Mouse (Mus musculus) testis, adult 2 months (tissue): Measurements from ENCODE around the gene Defb25. TPM values are rescaled to one million over a fixed set of nuclear protein-coding genes. Genes with fewer than 3 reads are reported as not detected.

ENCODE experiments used
- H3K27ac ChIP-seq: fragments of 200-500 bp; 2 replicates; pipeline ENCODE4 v1.5.1; 2012; ENCODE audit warnings: low read depth, low read length; ENCODE audit not compliant: control insufficient read depth, insufficient read depth
- H3K27me3 ChIP-seq: fragments of 200-500 bp; 2 replicates; pipeline ENCODE4 v1.6.1; 2012; ENCODE audit warnings: mild to moderate bottlenecking, low read length, moderate library complexity; ENCODE audit not compliant: control insufficient read depth, insufficient read depth
- H3K36me3 ChIP-seq: fragments of 200-500 bp; 2 replicates; pipeline ENCODE4 v1.6.1; 2012; ENCODE audit warnings: mild to moderate bottlenecking, low read length; ENCODE audit not compliant: control insufficient read depth, insufficient read depth
- H3K4me1 ChIP-seq: fragments of 200-500 bp; 2 replicates; pipeline ENCODE4 v1.6.1; 2012; ENCODE audit warnings: low read length; ENCODE audit not compliant: control insufficient read depth, insufficient read depth
- H3K4me3 ChIP-seq: fragments of 200-500 bp; 2 replicates; pipeline ENCODE4 v1.5.1; 2012; ENCODE audit warnings: low read depth, mild to moderate bottlenecking, low read length, moderate library complexity, mixed read lengths; ENCODE audit not compliant: control insufficient read depth
- CTCF ChIP-seq: fragments of 200-500 bp; IDR thresholded peaks from 2 replicates; pipeline ENCODE4 v1.5.1; 2012; ENCODE audit warnings: low read depth, mild to moderate bottlenecking, inconsistent platforms, low read length, moderate library complexity; ENCODE audit not compliant: control insufficient read depth, insufficient read depth, insufficient replicate concordance
- POLR2A ChIP-seq: fragments of 200-500 bp; IDR thresholded peaks from 2 replicates; pipeline ENCODE4 v1.6.1; 2012; ENCODE audit warnings: low read depth, mild to moderate bottlenecking, inconsistent platforms, low read length, moderate library complexity; ENCODE audit not compliant: control insufficient read depth
- polyA plus RNA-seq: library from polyadenylated mRNA; depleted of rRNA; stranded (reverse); fragments of >200 nt; gene quantifications from 2 replicates; pipeline ENCODE4 v1.2.3, GENCODE M21; 2012

Defb25 gene
- polyA plus RNA-seq, 1 experiment = not detected

DNA sequence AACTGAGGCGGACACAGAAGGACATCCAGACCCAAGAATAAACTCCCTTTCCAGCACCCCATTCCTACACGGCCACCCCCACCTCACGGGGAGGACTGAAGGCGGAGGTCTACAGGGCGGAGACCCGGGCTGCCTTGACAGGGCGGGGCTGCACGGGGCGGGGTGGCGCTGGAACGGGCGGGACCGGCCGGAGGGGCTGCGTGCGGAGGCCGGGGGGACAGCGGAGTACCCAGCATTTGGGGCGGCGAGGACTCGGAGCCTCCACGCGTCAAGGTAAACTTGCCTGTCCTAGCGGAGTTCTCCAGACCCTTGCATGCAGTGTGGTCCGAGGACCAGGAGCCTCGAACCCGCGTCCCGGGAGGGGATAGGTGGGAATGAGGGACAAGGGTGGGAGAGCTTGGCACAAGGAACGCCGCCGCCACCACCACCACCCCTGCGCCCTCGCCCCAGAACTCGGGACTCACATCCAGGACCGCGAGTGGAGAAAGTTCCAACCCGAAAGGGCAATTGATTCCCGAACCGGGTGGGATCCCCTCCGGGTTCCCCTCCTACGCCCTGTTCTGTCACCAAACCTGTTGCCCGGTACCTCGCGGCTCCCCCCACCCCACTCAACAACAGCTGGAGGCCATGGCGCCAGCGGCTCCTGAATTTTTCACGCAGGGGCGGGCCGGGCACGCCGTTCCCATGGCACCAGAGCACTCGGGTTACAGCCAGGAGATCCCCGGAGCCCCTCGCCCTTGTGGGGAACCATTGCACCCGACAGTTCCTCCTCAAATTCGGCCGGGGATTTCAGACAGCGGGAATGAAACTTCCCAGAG lies 4.1 kb upstream of the Defb25 start, which contains the start of gene Rem1:
TSS of gene Rem1 (plus strand) at position 178 of the 818 bp plus-strand sequence.
- peaks cover 11% of the 10 kb centered on the region for H3K4me1 ChIP-seq
- TF ChIP-seq POLR2A (no peak), CTCF (no peak)
- H3K4me3 ChIP-seq = peak within 1 kb of the TSS; percentile 73
- peak within 1 kb of the TSS; percentile 64 for H3K27ac ChIP-seq
- no peaks in the 10 kb centered on the region for H3K36me3 ChIP-seq
- peaks cover 4% of the 10 kb centered on the region for H3K27me3 ChIP-seq

DNA sequence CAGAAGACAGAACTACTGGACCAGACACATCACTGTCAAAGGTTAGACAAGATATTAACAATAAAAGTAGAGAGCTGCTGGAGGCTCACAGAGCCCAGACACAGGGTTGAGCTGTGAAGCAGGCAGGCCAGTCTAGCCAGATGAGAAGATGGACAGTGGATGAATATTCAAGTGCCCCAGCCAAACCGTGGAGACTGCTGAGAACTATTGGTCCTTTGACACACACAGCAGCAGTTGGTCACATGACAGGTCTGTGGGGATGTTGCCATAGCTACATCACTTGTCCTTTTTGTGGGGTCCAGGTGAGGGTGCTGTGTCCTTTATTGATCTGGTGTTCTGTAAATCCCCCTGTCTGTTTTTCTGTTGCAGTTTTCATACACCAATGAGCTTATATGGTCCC lies 2.4 kb upstream of the Defb25 start:
- no peak overlapping the region for H3K4me3 ChIP-seq
- H3K27ac ChIP-seq = no peak overlapping the region
- H3K27me3 ChIP-seq = peaks cover 4% of the 10 kb centered on the region
- H3K4me1 ChIP-seq = peaks cover 11% of the 10 kb centered on the region
- no peaks in the 10 kb centered on the region for H3K36me3 ChIP-seq
- TF ChIP-seq CTCF (no peak), POLR2A (no peak)

DNA sequence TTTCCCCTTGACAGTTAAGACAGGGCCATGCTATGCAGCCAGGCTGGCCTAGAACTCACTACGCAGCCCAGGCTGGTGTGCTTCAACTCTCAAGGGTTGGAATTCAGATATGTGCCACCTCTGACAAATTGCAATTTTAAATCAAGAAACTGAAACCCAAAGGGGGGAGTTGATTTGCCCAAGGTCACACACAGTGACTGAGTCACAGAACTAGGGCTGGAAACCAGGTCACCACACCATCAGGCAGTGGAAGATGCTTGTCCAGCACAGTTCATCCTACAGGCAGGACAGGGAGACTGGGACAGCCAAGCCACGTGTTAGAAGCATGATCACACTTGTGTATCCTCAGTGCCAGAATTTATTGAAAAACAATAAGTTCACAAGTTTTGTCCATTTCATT lies 1.7 kb upstream of the Defb25 start:
- peaks cover 4% of the 10 kb centered on the region for H3K27me3 ChIP-seq
- TF ChIP-seq POLR2A = no peak
- no peak for TF ChIP-seq CTCF

GRCm38 (mm10) chr2:152622151-152622550 lies 702 bp downstream of the Defb25 start:
- TF ChIP-seq POLR2A (no peak), CTCF (no peak)
- Histone ChIP-seq H3K27ac (no peak overlapping the region), H3K4me3 (no peak overlapping the region), H3K27me3 (peaks cover 4% of the 10 kb centered on the region), H3K4me1 (peaks cover 7% of the 10 kb centered on the region), H3K36me3 (no peaks in the 10 kb centered on the region)

More for the DNA sequence above, 1.7 kb upstream of the Defb25 start:
- H3K4me1 ChIP-seq = peaks cover 11% of the 10 kb centered on the region
- no peak overlapping the region for H3K27ac ChIP-seq
- no peak overlapping the region for H3K4me3 ChIP-seq
- H3K36me3 ChIP-seq = no peaks in the 10 kb centered on the region

DNA sequence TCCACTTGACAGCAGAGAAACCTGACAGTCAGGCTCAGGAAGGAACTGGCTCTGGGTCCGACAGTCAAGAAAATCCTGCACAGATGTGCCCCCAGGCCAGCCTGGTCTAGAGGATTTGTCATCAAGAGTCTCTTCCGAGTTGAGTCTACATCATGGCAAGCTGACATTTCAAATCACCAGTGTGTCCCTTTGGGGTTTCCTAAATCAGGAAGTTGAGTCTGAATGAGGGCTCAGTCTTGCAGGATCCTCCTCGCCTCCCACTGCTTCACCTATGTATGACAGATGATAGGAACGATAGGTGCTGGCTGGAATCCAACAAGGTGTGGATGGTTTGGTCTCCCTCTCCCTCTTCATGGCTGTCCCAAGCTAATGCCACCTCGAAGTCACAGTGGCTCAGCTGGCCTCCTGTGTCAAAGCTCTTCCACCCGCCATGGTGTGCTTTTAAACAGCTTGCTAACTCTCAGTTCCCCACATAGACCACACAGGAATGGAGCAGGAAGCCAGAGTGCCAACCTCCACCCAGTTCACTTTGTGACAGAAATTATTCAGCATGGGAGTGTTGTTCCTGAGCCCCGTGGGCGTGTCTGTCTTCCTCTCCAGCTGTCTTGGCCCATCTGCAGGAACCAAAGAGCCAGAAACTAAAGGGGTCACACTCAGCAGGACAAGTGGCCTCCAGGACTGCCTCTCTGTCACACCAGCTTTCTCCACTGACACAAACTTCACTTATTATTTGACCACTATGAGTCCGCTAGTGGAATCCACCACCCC lies 2.3 kb downstream of the Defb25 start:
- TF ChIP-seq POLR2A (no peak), CTCF (no peak)
- Histone ChIP-seq H3K4me3 (no peak overlapping the region), H3K36me3 (no peaks in the 10 kb centered on the region), H3K27ac (no peak overlapping the region; the same call in 1 of the 2 replicates), H3K27me3 (no peaks in the 10 kb centered on the region), H3K4me1 (no peaks in the 10 kb centered on the region; the same call in 1 of the 2 replicates)

DNA sequence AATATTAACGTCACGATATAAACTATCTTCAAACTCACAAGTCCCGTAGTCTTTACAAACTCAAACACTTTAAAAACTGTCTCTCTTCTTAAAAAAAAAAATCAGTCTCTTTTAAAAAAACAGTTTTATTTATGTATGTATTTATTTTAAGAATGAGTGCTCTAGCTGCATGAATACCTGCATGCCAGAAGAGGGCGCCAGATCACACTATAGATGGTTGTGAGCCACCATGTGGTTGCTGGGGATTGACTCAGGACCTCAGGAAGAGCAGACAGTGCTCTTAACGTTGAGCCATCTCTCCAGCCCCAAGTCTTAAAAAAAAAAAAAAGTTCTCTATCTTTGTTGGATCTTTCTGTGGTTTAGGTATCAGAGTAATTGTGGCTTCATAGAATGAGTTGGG lies 5.5 kb downstream of the Defb25 start:
- Histone ChIP-seq H3K4me3 (no peak overlapping the region), H3K27ac (no peak overlapping the region)
- peak; percentile 50; the same call in 1 of the 2 replicates for TF ChIP-seq CTCF
- TF ChIP-seq POLR2A = no peak

GRCm38 (mm10) chr2:152616470-152616869 lies 6.4 kb downstream of the Defb25 start:
- H3K4me1 ChIP-seq = no peaks in the 10 kb centered on the region; the same call in 1 of the 2 replicates
- H3K4me3 ChIP-seq = no peak overlapping the region
- H3K36me3 ChIP-seq = no peaks in the 10 kb centered on the region
- H3K27me3 ChIP-seq = no peaks in the 10 kb centered on the region
- no peak for TF ChIP-seq POLR2A
- TF ChIP-seq CTCF = no peak
- H3K27ac ChIP-seq = no peak overlapping the region

More for the DNA sequence above, 5.5 kb downstream of the Defb25 start:
- Histone ChIP-seq H3K4me1 (no peaks in the 10 kb centered on the region; the same call in 1 of the 2 replicates), H3K27me3 (no peaks in the 10 kb centered on the region), H3K36me3 (no peaks in the 10 kb centered on the region)
